22 mouse cellular contexts compared by ENCODE assay signal in genomic region chr6:94950319-94950718, GRCm38 (mm10).
"Had no signal": no experiment of that assay in that cellular context is flagged by ENCODE, and none has a peak within 500 bp of the region (broad histone marks: within the 10 kb centered on the region; RNA-seq: fewer than 3 reads in every experiment).

No protein-coding gene starts in this region.

- DNase-seq: kidney, adult 9 months; kidney, postnatal 25 days; layer of hippocampus, postnatal 36 days; liver, postnatal 0 days; lung, postnatal 10 days; lung, postnatal 36 days; retina, postnatal 1 day; right cerebral cortex, postnatal 25 days; spleen, adult 18-20 months; thymus, postnatal 25 days had no signal

- H3K36me3 ChIP-seq: limb, embryonic 12.5 days; limb, embryonic 15.5 days; lung, embryonic 15.5 days; midbrain, embryonic 10.5 days; midbrain, embryonic 13.5 days; neural tube, embryonic 13.5 days; stomach, embryonic 15.5 days had no signal

- H3K27ac ChIP-seq: layer of hippocampus, adult 2 months; left cerebral cortex, adult 2 months; limb, embryonic 12.5 days; limb, embryonic 15.5 days; liver, embryonic 14.5 days; lung, embryonic 15.5 days; midbrain, embryonic 10.5 days; midbrain, embryonic 13.5 days; neural tube, embryonic 13.5 days; stomach, embryonic 15.5 days had no signal

- H3K4me1 ChIP-seq: lung, embryonic 15.5 days; megakaryocyte, embryonic 14.5 days; midbrain, embryonic 13.5 days had no signal

- H3K27me3 ChIP-seq: limb, embryonic 12.5 days; limb, embryonic 15.5 days; lung, embryonic 15.5 days; megakaryocyte, embryonic 14.5 days; midbrain, embryonic 13.5 days; neural tube, embryonic 13.5 days; stomach, embryonic 15.5 days had no signal

- H3K9me3 ChIP-seq: limb, embryonic 12.5 days; limb, embryonic 15.5 days; lung, embryonic 15.5 days; stomach, embryonic 15.5 days had no signal

- H3K4me3 ChIP-seq: layer of hippocampus, adult 2 months; left cerebral cortex, adult 2 months; limb, embryonic 12.5 days; limb, embryonic 15.5 days; lung, embryonic 15.5 days; megakaryocyte, embryonic 14.5 days; midbrain, embryonic 10.5 days; midbrain, embryonic 13.5 days; myocyte; neural tube, embryonic 13.5 days; stomach, embryonic 15.5 days had no signal
